Mouse (Mus musculus) heart, adult 9 months (tissue): ENCODE data around the gene Arsj.

Experiments used
- DNase-seq, 2 experiments: peaks; one replicate each; pipeline ENCODE4 v3.0.0; 2022; ENCODE audit warnings: low spot score in 2 of 2

The Arsj gene

GRCm38 (mm10) chr3:126363568-126364505 is at the start of gene Arsj:
Gene Arsj (plus strand): TSS chr3:126363684.
- DNase-seq: peak; percentile 38 to 62

GRCm38 (mm10) chr3:126324872-126325498 is 38.5 kb upstream of the Arsj start:
- peak; percentile 1 to 4 for DNase-seq

- peak; percentile 31 to 48 for DNase-seq
Measured at GRCm38 (mm10) chr3:126325891-126326627, 37.4 kb upstream of the Arsj start.

- DNase-seq: no peak
Measured at GRCm38 (mm10) chr3:126326628-126327325, 36.7 kb upstream of the Arsj start.

GRCm38 (mm10) chr3:126335329-126335728 is 28.2 kb upstream of the Arsj start:
- DNase-seq: no peak

- no peak for DNase-seq
Measured at GRCm38 (mm10) chr3:126344745-126345144, 18.7 kb upstream of the Arsj start.

- DNase-seq: no peak
Measured at GRCm38 (mm10) chr3:126359760-126360159, 3.7 kb upstream of the Arsj start.

GRCm38 (mm10) chr3:126362392-126362791 is 1.1 kb upstream of the Arsj start:
- DNase-seq: no peak

- no peak for DNase-seq
Measured at GRCm38 (mm10) chr3:126362931-126363525, 456 bp upstream of the Arsj start.

GRCm38 (mm10) chr3:126364555-126364954 is 1.1 kb downstream of the Arsj start:
- no peak for DNase-seq

GRCm38 (mm10) chr3:126370571-126370970 is 7.1 kb downstream of the Arsj start:
- peak; percentile 48 to 56 for DNase-seq

GRCm38 (mm10) chr3:126372815-126373545 is 9.5 kb downstream of the Arsj start:
- no peak for DNase-seq

GRCm38 (mm10) chr3:126373721-126374120 is 10.2 kb downstream of the Arsj start:
- DNase-seq: no peak

- no peak for DNase-seq
Measured at GRCm38 (mm10) chr3:126379252-126379651, 15.8 kb downstream of the Arsj start.

GRCm38 (mm10) chr3:126379702-126380101 is 16.2 kb downstream of the Arsj start:
- peak in 1 of 2 experiments; percentile 11 for DNase-seq

- no peak for DNase-seq
Measured at GRCm38 (mm10) chr3:126383276-126383675, 19.8 kb downstream of the Arsj start.

GRCm38 (mm10) chr3:126384657-126385438 is 21.4 kb downstream of the Arsj start:
- DNase-seq: peak in 1 of 2 experiments; percentile 10

- no peak for DNase-seq
Measured at GRCm38 (mm10) chr3:126397451-126397850, 34.0 kb downstream of the Arsj start.

- DNase-seq: no peak
Measured at GRCm38 (mm10) chr3:126397985-126398630, 34.6 kb downstream of the Arsj start.
